Mouse (Mus musculus) C2C12 (cell line): ENCODE measurements at regions not wholly inside any gene's neighbourhood (a gene's known extent, or its start where the extent isn't known, plus 50 kb on each side); places are given as distances from the start of the nearest gene placed in this dataset.

Source experiments
- CTCF ChIP-seq: IDR thresholded peaks from one replicate; pipeline ENCODE4 v1.5.1; 2011; ENCODE audit not compliant: control insufficient read depth, insufficient read depth, insufficient read length
- MAX ChIP-seq: IDR thresholded peaks from one replicate; pipeline ENCODE4 v1.6.1; 2011; ENCODE audit warnings: mild to moderate bottlenecking, control low read depth
- MYOG ChIP-seq: IDR thresholded peaks from one replicate; pipeline ENCODE4 v1.6.1; 2011; ENCODE audit not compliant: control insufficient read depth, insufficient read length; ENCODE audit errors: extremely low read depth

DNA sequence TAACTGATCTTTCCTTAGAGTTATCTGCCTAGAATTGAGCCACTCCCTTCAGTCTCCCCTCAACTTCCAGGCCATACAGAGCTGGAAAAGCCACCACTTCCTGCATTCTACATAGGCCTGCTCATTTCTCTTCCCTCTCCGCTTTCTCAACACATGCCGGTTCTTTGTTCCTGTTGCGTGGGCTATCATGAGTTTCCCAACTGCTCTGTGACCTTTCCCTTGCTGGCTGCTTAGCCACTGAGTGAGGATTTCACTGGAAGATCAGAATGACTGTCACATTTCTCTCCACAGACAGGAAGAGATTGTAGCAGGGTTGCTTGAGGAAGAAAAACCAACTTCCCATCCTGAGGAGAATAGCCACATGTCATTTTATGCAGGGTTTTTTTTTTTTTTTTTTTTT lies 1133.6 kb upstream of the A1bg start:
- TF ChIP-seq CTCF, result no peak
- no peak for TF ChIP-seq MAX
- no peak for TF ChIP-seq MYOG
